Mouse (Mus musculus) embryonic fibroblast, embryonic 13.5 days (primary cell): Measurements from ENCODE around the gene Serpina12.

Source experiments
- CTCF ChIP-seq: IDR thresholded peaks from 2 replicates; pipeline ENCODE4 v1.5.1; 2011; ENCODE audit warnings: mild to moderate bottlenecking, control low read depth, low read length, moderate library complexity, borderline replicate concordance; ENCODE audit not compliant: insufficient read depth
- POLR2A ChIP-seq: IDR thresholded peaks from 2 replicates; pipeline ENCODE4 v1.6.1; 2011; ENCODE audit warnings: low read depth, mild to moderate bottlenecking, control low read depth, low read length, moderate library complexity

GRCm38 (mm10) chr12:104090119-104090518 lies 45.9 kb upstream of the Serpina12 start:
- TF ChIP-seq CTCF, result no peak
- no peak for TF ChIP-seq POLR2A
